Mouse (Mus musculus) lung, postnatal 0 days (tissue): ENCODE results near the gene Grin1.

ENCODE experiments used
- CTCF ChIP-seq: IDR thresholded peaks from 2 replicates; pipeline ENCODE4 v1.5.1; 2016; ENCODE audit warnings: antibody characterized with exemption, mild to moderate bottlenecking
- EP300 ChIP-seq: IDR thresholded peaks from 2 replicates; pipeline ENCODE4 v1.6.1; 2016; ENCODE audit warnings: antibody characterized with exemption, mild to moderate bottlenecking, control low read depth

- no peak for TF ChIP-seq EP300
- TF ChIP-seq CTCF, result no peak
These were observed 27.6 kb downstream of the Grin1 start for GRCm38 (mm10) chr2:25291184-25292053.
